Mouse (Mus musculus): ENCODE measurements around the gene Tuba8. TPM values are rescaled to one million over a fixed set of nuclear protein-coding genes. Genes with fewer than 3 reads are reported as not detected.

Gene Tuba8
- polyA plus RNA-seq, 1 experiment = 2.5 TPM

- H3K4me3 ChIP-seq (ENCODE audit: insufficient read depth, low read depth, low read length) = no peak overlapping the region
- WGBS = 74% methylated on average over 8 of the region's 8 CpGs
- 0 out of 2 replicates have a peak, but pooled peaks cover 2% of the 10 kb centered on the region for H3K4me1 ChIP-seq (ENCODE audit: control insufficient read depth, insufficient read depth, low read length)
- no peak for TF ChIP-seq POLR2A (IDR thresholded peaks at IDR 0.05; ENCODE audit: low read depth, low read length)
- no peak for TF ChIP-seq CTCF (conservative IDR thresholded peaks at IDR 0.05; ENCODE audit: insufficient read depth, insufficient read length, low read depth, low read length)
- no peaks in the 10 kb centered on the region for H3K36me3 ChIP-seq (ENCODE audit: control insufficient read depth, insufficient read depth, low read length)
- H3K27ac ChIP-seq (ENCODE audit: insufficient read depth, low read depth, low read length) = no peak overlapping the region
- H3K27me3 ChIP-seq (replicated peaks; ENCODE audit: control insufficient read depth, insufficient read depth, low read length) = no peaks in the 10 kb centered on the region
- no peak for DNase-seq
Observed at GRCm38 (mm10) chr6:121221876-121222597, 11.5 kb downstream of the Tuba8 start.

- Histone ChIP-seq H3K27ac (ENCODE audit: insufficient read depth, low read depth, low read length) (no peak overlapping the region), H3K36me3 (ENCODE audit: control insufficient read depth, insufficient read depth, low read length) (no peaks in the 10 kb centered on the region), H3K4me1 (ENCODE audit: control insufficient read depth, insufficient read depth, low read length) (0 out of 2 replicates have a peak, but pooled peaks cover 2% of the 10 kb centered on the region), H3K4me3 (ENCODE audit: insufficient read depth, low read depth, low read length) (no peak overlapping the region), H3K27me3 (replicated peaks; ENCODE audit: control insufficient read depth, insufficient read depth, low read length) (no peaks in the 10 kb centered on the region)
- TF ChIP-seq POLR2A (IDR thresholded peaks at IDR 0.05; ENCODE audit: low read depth, low read length) (no peak), CTCF (conservative IDR thresholded peaks at IDR 0.05; ENCODE audit: insufficient read depth, insufficient read length, low read depth, low read length) (no peak)
- no peak for DNase-seq
- 98% methylated on average over 14 of the region's 14 CpGs for WGBS
Observed at GRCm38 (mm10) chr6:121223001-121223400, 12.5 kb downstream of the Tuba8 start.

GRCm38 (mm10) chr6:121224067-121224466, 13.6 kb downstream of the Tuba8 start:
- WGBS = 85% methylated on average over 5 of the region's 5 CpGs
- TF ChIP-seq POLR2A (IDR thresholded peaks at IDR 0.05; ENCODE audit: low read depth, low read length) = no peak
- TF ChIP-seq CTCF (conservative IDR thresholded peaks at IDR 0.05; ENCODE audit: insufficient read depth, insufficient read length, low read depth, low read length) = no peak
- no peaks in the 10 kb centered on the region for H3K36me3 ChIP-seq (ENCODE audit: control insufficient read depth, insufficient read depth, low read length)
- no peak overlapping the region for H3K4me3 ChIP-seq (ENCODE audit: insufficient read depth, low read depth, low read length)
- no peak overlapping the region for H3K27ac ChIP-seq (ENCODE audit: insufficient read depth, low read depth, low read length)
- DNase-seq = no peak
- H3K27me3 ChIP-seq (replicated peaks; ENCODE audit: control insufficient read depth, insufficient read depth, low read length) = no peaks in the 10 kb centered on the region
- 0 out of 2 replicates have a peak, but pooled peaks cover 2% of the 10 kb centered on the region for H3K4me1 ChIP-seq (ENCODE audit: control insufficient read depth, insufficient read depth, low read length)

- DNase-seq = peak; percentile 73
- Histone ChIP-seq H3K27ac (ENCODE audit: insufficient read depth, low read depth, low read length) (no peak overlapping the region), H3K27me3 (replicated peaks; ENCODE audit: control insufficient read depth, insufficient read depth, low read length) (no peaks in the 10 kb centered on the region), H3K4me3 (ENCODE audit: insufficient read depth, low read depth, low read length) (no peak overlapping the region), H3K4me1 (ENCODE audit: control insufficient read depth, insufficient read depth, low read length) (0 out of 2 replicates have a peak, but pooled peaks cover 2% of the 10 kb centered on the region), H3K36me3 (ENCODE audit: control insufficient read depth, insufficient read depth, low read length) (no peaks in the 10 kb centered on the region)
- TF ChIP-seq POLR2A (IDR thresholded peaks at IDR 0.05; ENCODE audit: low read depth, low read length) = no peak
- no peak for TF ChIP-seq CTCF (conservative IDR thresholded peaks at IDR 0.05; ENCODE audit: insufficient read depth, insufficient read length, low read depth, low read length)
- WGBS = 18% methylated on average over 6 of the region's 6 CpGs
Observed at GRCm38 (mm10) chr6:121224993-121225392, 14.5 kb downstream of the Tuba8 start.

- no peak for DNase-seq
- no peak overlapping the region for H3K4me3 ChIP-seq (ENCODE audit: insufficient read depth, low read depth, low read length)
Observed at GRCm38 (mm10) chr6:121226043-121226442, 15.5 kb downstream of the Tuba8 start.

GRCm38 (mm10) chr6:121226744-121227143, 16.2 kb downstream of the Tuba8 start:
- H3K4me1 ChIP-seq (ENCODE audit: control insufficient read depth, insufficient read depth, low read length) = 0 out of 2 replicates have a peak, but pooled peaks cover 2% of the 10 kb centered on the region
- no peak overlapping the region for H3K27ac ChIP-seq (ENCODE audit: insufficient read depth, low read depth, low read length)
- no peak for DNase-seq
- 48% methylated on average over 2 of the region's 2 CpGs for WGBS
- no peaks in the 10 kb centered on the region for H3K36me3 ChIP-seq (ENCODE audit: control insufficient read depth, insufficient read depth, low read length)
- no peak for TF ChIP-seq POLR2A (IDR thresholded peaks at IDR 0.05; ENCODE audit: low read depth, low read length)
- TF ChIP-seq CTCF (conservative IDR thresholded peaks at IDR 0.05; ENCODE audit: insufficient read depth, insufficient read length, low read depth, low read length) = no peak
- H3K4me3 ChIP-seq (ENCODE audit: insufficient read depth, low read depth, low read length) = no peak overlapping the region
- no peaks in the 10 kb centered on the region for H3K27me3 ChIP-seq (replicated peaks; ENCODE audit: control insufficient read depth, insufficient read depth, low read length)

More at GRCm38 (mm10) chr6:121226043-121226442, 15.5 kb downstream of the Tuba8 start:
- Histone ChIP-seq H3K27me3 (replicated peaks; ENCODE audit: control insufficient read depth, insufficient read depth, low read length) (no peaks in the 10 kb centered on the region), H3K4me1 (ENCODE audit: control insufficient read depth, insufficient read depth, low read length) (0 out of 2 replicates have a peak, but pooled peaks cover 2% of the 10 kb centered on the region), H3K27ac (ENCODE audit: insufficient read depth, low read depth, low read length) (no peak overlapping the region), H3K36me3 (ENCODE audit: control insufficient read depth, insufficient read depth, low read length) (no peaks in the 10 kb centered on the region)
- TF ChIP-seq POLR2A (IDR thresholded peaks at IDR 0.05; ENCODE audit: low read depth, low read length) (no peak), CTCF (conservative IDR thresholded peaks at IDR 0.05; ENCODE audit: insufficient read depth, insufficient read length, low read depth, low read length) (no peak)
- 58% methylated on average over 4 of the region's 4 CpGs for whole genome bisulfite sequencing

- 78% methylated on average over 8 of the region's 8 CpGs for WGBS
- H3K4me3 ChIP-seq (ENCODE audit: insufficient read depth, low read depth, low read length) = no peak overlapping the region
- H3K4me1 ChIP-seq (ENCODE audit: control insufficient read depth, insufficient read depth, low read length) = 0 out of 2 replicates have a peak, but pooled peaks cover 2% of the 10 kb centered on the region
- TF ChIP-seq CTCF (conservative IDR thresholded peaks at IDR 0.05; ENCODE audit: insufficient read depth, insufficient read length, low read depth, low read length) = no peak
- H3K27me3 ChIP-seq (replicated peaks; ENCODE audit: control insufficient read depth, insufficient read depth, low read length) = no peaks in the 10 kb centered on the region
- H3K36me3 ChIP-seq (ENCODE audit: control insufficient read depth, insufficient read depth, low read length) = no peaks in the 10 kb centered on the region
- no peak for DNase-seq
- H3K27ac ChIP-seq (ENCODE audit: insufficient read depth, low read depth, low read length) = no peak overlapping the region
Observed at GRCm38 (mm10) chr6:121228421-121228820, 17.9 kb downstream of the Tuba8 start.

All from kidney, adult 2 months (tissue).